Mouse (Mus musculus): ENCODE data around the gene Fam219b.

Fam219b gene

GRCm38 (mm10) chr9:57525516-57525915 lies 11.8 kb upstream of the Fam219b start:
- no peak for DNase-seq

- DNase-seq, result no peak
These were observed 10.9 kb upstream of the Fam219b start for GRCm38 (mm10) chr9:57526435-57526834.

GRCm38 (mm10) chr9:57531946-57532345 lies 5.4 kb upstream of the Fam219b start:
- DNase-seq, result no peak

GRCm38 (mm10) chr9:57536362-57536761 lies 966 bp upstream of the Fam219b start:
- no peak for DNase-seq

- DNase-seq, result peak; percentile 42
These were observed 427 bp downstream of the Fam219b start for GRCm38 (mm10) chr9:57537728-57538181.

GRCm38 (mm10) chr9:57539550-57539949 lies 2.2 kb downstream of the Fam219b start:
- DNase-seq, result no peak

- DNase-seq, result no peak
These were observed 4.0 kb downstream of the Fam219b start for GRCm38 (mm10) chr9:57541312-57541711.

GRCm38 (mm10) chr9:57543951-57544350 lies 6.6 kb downstream of the Fam219b start:
- no peak for DNase-seq

- no peak for DNase-seq
These were observed 10.0 kb downstream of the Fam219b start for GRCm38 (mm10) chr9:57547287-57547686.

- DNase-seq, result no peak
These were observed 10.5 kb downstream of the Fam219b start for GRCm38 (mm10) chr9:57547869-57548268.

GRCm38 (mm10) chr9:57549186-57549585 lies 11.9 kb downstream of the Fam219b start:
- DNase-seq, result no peak

- no peak for DNase-seq
These were observed 13.0 kb downstream of the Fam219b start for GRCm38 (mm10) chr9:57550126-57550862.

- DNase-seq, result peak; percentile 78
These were observed 15.0 kb downstream of the Fam219b start, which contains the start of gene Mpi for GRCm38 (mm10) chr9:57552139-57552887. Gene Mpi (minus strand): TSS chr9:57552763.

GRCm38 (mm10) chr9:57553119-57553518 lies 15.8 kb downstream of the Fam219b start:
- no peak for DNase-seq

GRCm38 (mm10) chr9:57554753-57555152 lies 17.4 kb downstream of the Fam219b start:
- DNase-seq, result no peak

- no peak for DNase-seq
These were observed 19.9 kb downstream of the Fam219b start for GRCm38 (mm10) chr9:57557215-57557614.

- DNase-seq, result no peak
These were observed 21.3 kb downstream of the Fam219b start for GRCm38 (mm10) chr9:57558625-57559024.

- no peak for DNase-seq
These were observed 22.2 kb downstream of the Fam219b start for GRCm38 (mm10) chr9:57559568-57559967.

- no peak for DNase-seq
These were observed 22.9 kb downstream of the Fam219b start for GRCm38 (mm10) chr9:57560263-57560662.

- DNase-seq, result peak; percentile 94
These were observed 23.8 kb downstream of the Fam219b start, which contains the start of gene Scamp2 for GRCm38 (mm10) chr9:57560861-57561710. Gene Scamp2 (plus strand): TSS chr9:57560943.

GRCm38 (mm10) chr9:57561711-57562099 lies 24.4 kb downstream of the Fam219b start:
- no peak for DNase-seq

- DNase-seq, result peak; percentile 28
These were observed 25.6 kb downstream of the Fam219b start for GRCm38 (mm10) chr9:57562896-57563372.

GRCm38 (mm10) chr9:57564609-57565008 lies 27.3 kb downstream of the Fam219b start:
- no peak for DNase-seq

All from right cerebral cortex, postnatal 25 days (tissue).